ENCODE assay signal across 23 mouse cellular contexts in the genomic region with DNA sequence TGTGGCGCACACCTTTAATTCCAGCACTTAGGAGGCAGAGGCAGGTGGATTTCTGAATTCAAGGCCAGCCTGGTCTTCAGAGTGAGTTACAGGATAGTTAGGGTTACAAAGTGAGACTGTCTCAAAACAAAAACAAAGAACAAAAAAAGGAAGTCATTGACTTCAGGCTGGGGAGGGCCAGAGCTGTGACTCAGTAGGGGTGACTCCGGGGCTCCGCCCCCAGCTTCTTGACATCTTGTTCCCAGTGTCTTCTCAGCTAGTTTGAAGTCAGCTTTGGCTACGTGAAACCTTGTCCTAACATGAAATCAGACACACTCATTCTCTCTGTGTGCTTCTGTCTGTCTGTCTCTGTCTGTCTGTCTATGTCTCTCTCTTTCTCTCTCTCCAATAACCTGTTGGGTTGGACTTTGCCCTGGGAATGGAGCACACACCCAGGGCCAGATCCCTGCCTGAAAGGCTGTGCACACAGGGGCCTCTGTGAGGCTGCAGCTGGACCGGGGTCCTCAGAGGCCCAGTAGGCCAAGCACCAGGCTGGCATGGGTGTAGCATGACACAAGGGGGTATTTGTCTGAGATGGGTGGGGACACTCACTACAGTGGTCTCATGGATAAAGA. TPM values are rescaled to one million over a fixed set of nuclear protein-coding genes. Genes with fewer than 3 reads are reported as not detected.
A peak's percentile ranks its signal among the peaks of the same experiment; 100 is the strongest.
DNase-seq lines count a peak whose midpoint lies in the region; ATAC-seq and TF ChIP-seq lines count a peak whose summit lies in the region.
"Had no signal": no experiment of that assay in that cellular context is flagged by ENCODE, and none has a peak within 500 bp of the region (broad histone marks: within the 10 kb centered on the region; RNA-seq: fewer than 3 reads in every experiment).

No protein-coding gene starts in this region.

- no peak for TF ChIP-seq CTCF in G1E (IDR thresholded peaks at IDR 0.05; ENCODE audit: low read depth, low read length)

- H3K4me3 ChIP-seq in G1E (ENCODE audit: low read depth, low read length) = no peak overlapping the region
- no peak overlapping the region for H3K4me3 ChIP-seq in stomach, embryonic 15.5 days (replicated peaks)
- H3K4me3 ChIP-seq: forebrain, embryonic 12.5 days; heart, adult 2 months; heart, embryonic 15.5 days; hindbrain, embryonic 10.5 days; liver, embryonic 15.5 days; midbrain, embryonic 10.5 days had no signal

- no peaks in the 10 kb centered on the region for H3K36me3 ChIP-seq in G1E (replicated peaks)
- H3K36me3 ChIP-seq in stomach, embryonic 15.5 days = no peaks in the 10 kb centered on the region
- H3K36me3 ChIP-seq: heart, embryonic 15.5 days; liver, embryonic 15.5 days had no signal

- peaks cover 24% of the 10 kb centered on the region for H3K27me3 ChIP-seq in G1E (ENCODE audit: insufficient read depth, low read length)
- no peaks in the 10 kb centered on the region for H3K27me3 ChIP-seq in stomach, embryonic 15.5 days (replicated peaks)
- H3K27me3 ChIP-seq: forebrain, embryonic 12.5 days; Patski had no signal

- no peak for ATAC-seq in G1E (ENCODE audit: extremely low read depth, insufficient number of reproducible peaks, low FRiP score, poor library complexity, severe bottlenecking)
- peak; percentile 74 for ATAC-seq in common myeloid progenitor, adult 5-6 weeks (replicated peaks; ENCODE audit: low read depth, poor library complexity, severe bottlenecking)
- peak; percentile 71; the same call in 1 of the 2 replicates for ATAC-seq in stomach, embryonic 15.5 days (ENCODE audit: insufficient read depth, low FRiP score, low read depth)
- ATAC-seq: activated CD4-positive, CD25-positive, alpha-beta regulatory T cell, adult 4 months; Patski had no signal

- no peak overlapping the region for H3K9ac ChIP-seq in stomach, embryonic 15.5 days
- H3K9ac ChIP-seq: forebrain, embryonic 12.5 days; heart, embryonic 15.5 days; liver, embryonic 15.5 days had no signal

- H3K4me1 ChIP-seq in G1E (ENCODE audit: insufficient read depth, low read depth, low read length) = peaks cover 18% of the 10 kb centered on the region
- H3K4me1 ChIP-seq in stomach, embryonic 15.5 days = no peaks in the 10 kb centered on the region
- H3K4me1 ChIP-seq: forebrain, embryonic 12.5 days; midbrain, embryonic 10.5 days had no signal

- no peak overlapping the region for H3K27ac ChIP-seq in stomach, embryonic 15.5 days
- H3K27ac ChIP-seq: forebrain, embryonic 12.5 days; heart, adult 2 months; heart, embryonic 15.5 days; hindbrain, embryonic 10.5 days; liver, embryonic 15.5 days; midbrain, embryonic 10.5 days had no signal

- WGBS in large intestine, adult 2 months = 60% methylated on average over 5 of the region's 5 CpGs
- 78% methylated on average over 5 of the region's 5 CpGs for whole genome bisulfite sequencing in stomach, embryonic 15.5 days

- H3K9me3 ChIP-seq in G1E (replicated peaks) = no peaks in the 10 kb centered on the region
- no peaks in the 10 kb centered on the region for H3K9me3 ChIP-seq in stomach, embryonic 15.5 days
- H3K9me3 ChIP-seq: forebrain, embryonic 12.5 days; heart, embryonic 15.5 days; hindbrain, embryonic 10.5 days; liver, embryonic 15.5 days; midbrain, embryonic 10.5 days had no signal

- intact Hi-C loops in left cerebral cortex, postnatal 4 days (cut with DNase I) = no loop called here

- H3K4me2 ChIP-seq in stomach, embryonic 15.5 days = no peak overlapping the region
- H3K4me2 ChIP-seq: forebrain, embryonic 12.5 days; heart, embryonic 15.5 days; liver, embryonic 15.5 days had no signal

- DNase-seq in G1E (ENCODE audit: low spot score) = peak; percentile 49
- DNase-seq in large intestine, adult 2 months (ENCODE audit: low read depth, low spot score) = peak; percentile 58
- no peak for DNase-seq in gastrocnemius, postnatal 4 days (ENCODE audit: low spot score in 2 of 2)
- no peak for DNase-seq in layer of hippocampus, adult 8-10 months (ENCODE audit: low spot score in 2 of 2)
- DNase-seq in left cerebral cortex, postnatal 4 days = no peak
- DNase-seq: adrenal gland, postnatal 25 days; cerebellum, adult 9-11 months; heart, adult 2 months; kidney, adult 11 months; kidney, postnatal 10 days; lung, postnatal 10 days; thymus, postnatal 14 days had no signal

RNA-seq across cellular contexts. Expression of gene Atcay, which starts 9.1 kb away (rescaled TPM):
- total RNA-seq in G1E (2014; fragmentation: Nextera tagmentation) (not detected in 2 replicates), G1E (2017) (0.06 and 0.11 TPM in 2 replicates)
- polyA plus RNA-seq in G1E (2012) = not detected in 2 replicates
- not detected in 2 replicates for total RNA-seq in common myeloid progenitor, adult 5-6 weeks (2017)
- 0.70 and 0.76 TPM in 2 replicates for polyA plus RNA-seq in large intestine, adult 2 months (2012; rRNA removed)
- polyA plus RNA-seq in stomach, embryonic 15.5 days (2015; fragmentation: Nextera tagmentation; extraction: Ambion mirVana) = 1.6 and 1.9 TPM in 2 replicates
- total RNA-seq in gastrocnemius, postnatal 4 days (2021) = under 1 TPM; 0.08 to 0.12 TPM
- 100 to 1,000 TPM; 135 to 167 (median 145) TPM for total RNA-seq in layer of hippocampus, adult 8-10 months (2022)
- 100 to 1,000 TPM; 195 to 206 TPM for total RNA-seq in left cerebral cortex, postnatal 4 days (2021)
- polyA plus RNA-seq: liver, embryonic 15.5 days had no signal

RNA-seq across cellular contexts. Expression of gene Zfr2, which starts 11.4 kb away (rescaled TPM):
- 7.0 and 7.1 TPM in 2 replicates for total RNA-seq in G1E (2014; fragmentation: Nextera tagmentation)
- 2.6 and 3.2 TPM in 2 replicates for total RNA-seq in G1E (2017)
- 1.8 and 1.9 TPM in 2 replicates for polyA plus RNA-seq in G1E (2012)
- total RNA-seq in common myeloid progenitor, adult 5-6 weeks (2017) = 0.19 TPM in 1 of 2 replicates, not detected in the other
- 5.1 and 8.2 TPM in 2 replicates for polyA plus RNA-seq in large intestine, adult 2 months (2012; rRNA removed)
- polyA plus RNA-seq in stomach, embryonic 15.5 days (2015; fragmentation: Nextera tagmentation; extraction: Ambion mirVana) = 8.8 and 10.4 TPM in 2 replicates
- 1 to 10 TPM; 4.3 to 5.6 TPM for total RNA-seq in gastrocnemius, postnatal 4 days (2021)
- total RNA-seq in layer of hippocampus, adult 8-10 months (2022) = 10 to 100 TPM; 59.3 to 81.0 (median 65.3) TPM
- 10 to 100 TPM; 65.2 to 66.0 TPM for total RNA-seq in left cerebral cortex, postnatal 4 days (2021)

RNA-seq across cellular contexts. Expression of gene Nmrk2, which starts 19.7 kb away (rescaled TPM):
- total RNA-seq in G1E (2014; fragmentation: Nextera tagmentation) (not detected in 2 replicates), G1E (2017) (not detected in 2 replicates)
- polyA plus RNA-seq in G1E (2012) = not detected in 2 replicates
- total RNA-seq in common myeloid progenitor, adult 5-6 weeks (2017) = not detected in 2 replicates
- polyA plus RNA-seq in large intestine, adult 2 months (2012; rRNA removed) = not detected in 2 replicates
- polyA plus RNA-seq in stomach, embryonic 15.5 days (2015; fragmentation: Nextera tagmentation; extraction: Ambion mirVana) = 0.18 and 0.26 TPM in 2 replicates
- total RNA-seq in gastrocnemius, postnatal 4 days (2021) = 1 to 10 TPM; 1.2 to 1.5 TPM
- under 1 TPM in 1 of 4 experiments, not detected in 3; 0.57 TPM for total RNA-seq in layer of hippocampus, adult 8-10 months (2022)
- total RNA-seq in left cerebral cortex, postnatal 4 days (2021) = under 1 TPM in 1 of 2 experiments, not detected in 1; 0.44 TPM
- total RNA-seq: adrenal gland, postnatal 25 days had no signal
- polyA plus RNA-seq: forebrain, embryonic 12.5 days; hindbrain, embryonic 10.5 days; midbrain, embryonic 10.5 days; neural tube, embryonic 14.5 days had no signal

RNA-seq across cellular contexts. Expression of gene Matk, which starts 31.2 kb away (rescaled TPM):
- not detected in 2 replicates for total RNA-seq in G1E (2014; fragmentation: Nextera tagmentation)
- 0.05 and 0.06 TPM in 2 replicates for total RNA-seq in G1E (2017)
- 0.07 TPM in 1 of 2 replicates, not detected in the other for polyA plus RNA-seq in G1E (2012)
- 19.7 and 20.3 TPM in 2 replicates for total RNA-seq in common myeloid progenitor, adult 5-6 weeks (2017)
- 6.5 and 9.5 TPM in 2 replicates for polyA plus RNA-seq in large intestine, adult 2 months (2012; rRNA removed)
- polyA plus RNA-seq in stomach, embryonic 15.5 days (2015; fragmentation: Nextera tagmentation; extraction: Ambion mirVana) = 3.4 and 3.8 TPM in 2 replicates
- total RNA-seq in gastrocnemius, postnatal 4 days (2021) = under 1 TPM; 0.34 to 0.78 TPM
- 100 to 1,000 TPM; 208 to 230 (median 216) TPM for total RNA-seq in layer of hippocampus, adult 8-10 months (2022)
- 100 to 1,000 TPM; 132 to 140 TPM for total RNA-seq in left cerebral cortex, postnatal 4 days (2021)

RNA-seq across cellular contexts. Expression of gene 4930442H23Rik, which starts 37.9 kb away (rescaled TPM):
- total RNA-seq in G1E (2014; fragmentation: Nextera tagmentation) = not detected in 2 replicates
- total RNA-seq in G1E (2017) = not detected in 2 replicates
- not detected in 2 replicates for polyA plus RNA-seq in G1E (2012)
- total RNA-seq in common myeloid progenitor, adult 5-6 weeks (2017) = not detected in 2 replicates
- polyA plus RNA-seq in large intestine, adult 2 months (2012; rRNA removed) = not detected in 2 replicates
- 0.10 TPM in 1 of 2 replicates, not detected in the other for polyA plus RNA-seq in stomach, embryonic 15.5 days (2015; fragmentation: Nextera tagmentation; extraction: Ambion mirVana)
- total RNA-seq in gastrocnemius, postnatal 4 days (2021) = not detected
- total RNA-seq in layer of hippocampus, adult 8-10 months (2022) = not detected
- not detected for total RNA-seq in left cerebral cortex, postnatal 4 days (2021)
- total RNA-seq: adrenal gland, postnatal 25 days; heart, adult 2 months had no signal
- polyA plus RNA-seq: activated CD4-positive, CD25-positive, alpha-beta regulatory T cell, adult 4 months; forebrain, embryonic 12.5 days; heart, adult 2 months; heart, embryonic 15.5 days; hindbrain, embryonic 10.5 days; limb, embryonic 14.5 days; neural tube, embryonic 14.5 days had no signal

Comparison
In these comparisons a context has a peak if more than half of its experiments do, and no peak if none do; other contexts are left out.
1. DNase-seq: peak in G1E (single experiment) and large intestine, adult 2 months (single experiment); none in gastrocnemius, postnatal 4 days (0 of 2), layer of hippocampus, adult 8-10 months (0 of 2) and left cerebral cortex, postnatal 4 days (single experiment).
2. RNA of gene Atcay, which starts 9.1 kb away (total RNA-seq): 195 to 206 TPM in left cerebral cortex, postnatal 4 days and 135 to 167 TPM in layer of hippocampus, adult 8-10 months; 0.08 to 0.12 TPM in gastrocnemius, postnatal 4 days, 0.06 to 0.11 TPM in G1E and not detected in common myeloid progenitor, adult 5-6 weeks; every median in the first group is over 100 times any median in the second.
3. RNA of gene Zfr2, which starts 11.4 kb away (total RNA-seq): 59.3 to 81.0 TPM in layer of hippocampus, adult 8-10 months and 65.2 to 66.0 TPM in left cerebral cortex, postnatal 4 days; 2.6 to 7.1 TPM in G1E, 4.3 to 5.6 TPM in gastrocnemius, postnatal 4 days and 0.19 TPM in common myeloid progenitor, adult 5-6 weeks; every median in the first group is over 4 times any median in the second.